Mouse (Mus musculus): ENCODE measurements around the gene Fmnl2. TPM values are rescaled to one million over a fixed set of nuclear protein-coding genes. Genes with fewer than 3 reads are reported as not detected.
A peak's percentile ranks its signal among the peaks of the same experiment; 100 is the strongest.

Fmnl2 gene
- 1.8 and 2.1 TPM in 2 replicates for polyA plus RNA-seq (2015; fragmentation: Nextera tagmentation; extraction: Ambion mirVana)

- Histone ChIP-seq H3K4me2 (ENCODE audit: low read depth, low read length) (peak within 1 kb of the TSS; percentile 96), H3K27ac (ENCODE audit: low read length) (peak within 1 kb of the TSS; percentile 72), H3K36me3 (ENCODE audit: control insufficient read depth, insufficient read depth, low read length) (no peaks in the 10 kb centered on the region), H3K4me1 (ENCODE audit: control insufficient read depth, insufficient read depth, low read length) (peaks cover 5% of the 10 kb centered on the region; the same call in 1 of the 2 replicates), H3K27me3 (replicated peaks; ENCODE audit: control insufficient read depth, insufficient read depth, low read length) (no peaks in the 10 kb centered on the region), H3K4me3 (ENCODE audit: low read length) (peak within 1 kb of the TSS; percentile 93), H3K9me3 (ENCODE audit: control insufficient read depth, low read length) (no peaks in the 10 kb centered on the region), H3K9ac (ENCODE audit: low read depth, low read length) (peak within 1 kb of the TSS; percentile 83)
- under 1% methylated on average over 112 of the region's 114 CpGs for WGBS
- peak; percentile 94 for ATAC-seq
Observed at GRCm38 (mm10) chr2:52857611-52858528, at the start of gene Fmnl2. Gene Fmnl2 (plus strand): TSS chr2:52857860.

DNA sequence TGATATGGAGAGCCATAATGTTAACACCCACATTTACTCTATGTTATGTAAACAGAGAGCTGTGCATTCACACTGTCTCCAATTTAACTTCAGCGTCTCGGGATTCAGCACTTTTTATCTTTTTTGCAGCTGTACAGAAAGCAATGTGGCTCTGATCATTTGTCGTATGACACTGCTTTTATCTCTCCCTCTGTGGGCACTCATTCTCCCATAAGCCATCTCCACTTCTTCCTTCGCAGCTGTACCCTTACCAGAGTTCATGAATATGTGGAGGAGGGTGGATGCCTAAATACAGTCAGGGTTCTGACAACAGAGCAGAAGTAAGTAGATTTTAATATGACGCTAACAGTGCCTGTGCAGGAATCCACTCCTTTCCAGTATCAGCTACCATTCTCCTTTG is 47.7 kb upstream of the Fmnl2 start:
- Histone ChIP-seq H3K9me3 (ENCODE audit: control insufficient read depth, low read length) (no peaks in the 10 kb centered on the region), H3K36me3 (ENCODE audit: control insufficient read depth, insufficient read depth, low read length) (no peaks in the 10 kb centered on the region), H3K4me1 (ENCODE audit: control insufficient read depth, insufficient read depth, low read length) (no peaks in the 10 kb centered on the region), H3K4me3 (ENCODE audit: low read length) (no peak overlapping the region), H3K27me3 (replicated peaks; ENCODE audit: control insufficient read depth, insufficient read depth, low read length) (no peaks in the 10 kb centered on the region), H3K9ac (ENCODE audit: low read depth, low read length) (no peak overlapping the region), H3K27ac (ENCODE audit: low read length) (no peak overlapping the region), H3K4me2 (ENCODE audit: low read depth, low read length) (no peak overlapping the region)
- ATAC-seq = no peak
- 61% methylated on average over 5 of the region's 5 CpGs for WGBS

- H3K4me3 ChIP-seq (ENCODE audit: low read length) = no peak overlapping the region
- no peaks in the 10 kb centered on the region for H3K4me1 ChIP-seq (ENCODE audit: control insufficient read depth, insufficient read depth, low read length)
- no peaks in the 10 kb centered on the region for H3K36me3 ChIP-seq (ENCODE audit: control insufficient read depth, insufficient read depth, low read length)
- ATAC-seq = peak; percentile 58; the same call in 1 of the 2 replicates
- 35% methylated on average over 5 of the region's 5 CpGs for WGBS
- no peaks in the 10 kb centered on the region for H3K27me3 ChIP-seq (replicated peaks; ENCODE audit: control insufficient read depth, insufficient read depth, low read length)
- H3K9me3 ChIP-seq (ENCODE audit: control insufficient read depth, low read length) = no peaks in the 10 kb centered on the region
- no peak overlapping the region for H3K27ac ChIP-seq (ENCODE audit: low read length)
- no peak overlapping the region for H3K4me2 ChIP-seq (ENCODE audit: low read depth, low read length)
- no peak overlapping the region for H3K9ac ChIP-seq (ENCODE audit: low read depth, low read length)
Observed at GRCm38 (mm10) chr2:52811691-52812090, 46.0 kb upstream of the Fmnl2 start.

GRCm38 (mm10) chr2:52817341-52817740 is 40.3 kb upstream of the Fmnl2 start:
- WGBS = 92% methylated on average over 1 of the region's 1 CpGs
- H3K9ac ChIP-seq (ENCODE audit: low read depth, low read length) = no peak overlapping the region
- no peaks in the 10 kb centered on the region for H3K36me3 ChIP-seq (ENCODE audit: control insufficient read depth, insufficient read depth, low read length)

DNA sequence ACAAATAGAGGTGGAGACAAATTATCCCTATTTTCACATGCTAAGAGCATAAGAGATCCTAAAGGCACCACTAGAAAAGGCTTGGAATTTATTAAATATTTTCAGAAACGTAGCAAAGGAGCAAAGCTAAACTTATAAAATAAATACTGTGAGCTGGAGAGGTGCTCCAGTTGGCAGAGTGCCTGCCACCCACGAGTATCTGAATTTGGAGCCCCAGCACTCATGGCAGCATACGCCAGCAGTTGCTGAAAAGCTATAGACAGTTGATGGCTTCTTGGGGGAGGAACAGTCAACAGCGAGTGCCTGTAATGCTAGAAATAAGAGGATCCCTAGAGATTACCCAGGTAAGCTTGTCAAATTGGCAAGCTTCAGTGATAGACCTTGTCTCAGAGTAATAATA is 38.7 kb upstream of the Fmnl2 start:
- no peaks in the 10 kb centered on the region for H3K4me1 ChIP-seq (ENCODE audit: control insufficient read depth, insufficient read depth, low read length)
- H3K4me2 ChIP-seq (ENCODE audit: low read depth, low read length) = no peak overlapping the region
- H3K27ac ChIP-seq (ENCODE audit: low read length) = no peak overlapping the region
- no peaks in the 10 kb centered on the region for H3K27me3 ChIP-seq (replicated peaks; ENCODE audit: control insufficient read depth, insufficient read depth, low read length)
- ATAC-seq = no peak
- no peak overlapping the region for H3K4me3 ChIP-seq (ENCODE audit: low read length)
- H3K9me3 ChIP-seq (ENCODE audit: control insufficient read depth, low read length) = no peaks in the 10 kb centered on the region
- H3K9ac ChIP-seq (ENCODE audit: low read depth, low read length) = no peak overlapping the region
- 68% methylated on average over 4 of the region's 4 CpGs for WGBS
- no peaks in the 10 kb centered on the region for H3K36me3 ChIP-seq (ENCODE audit: control insufficient read depth, insufficient read depth, low read length)

More at GRCm38 (mm10) chr2:52817341-52817740, 40.3 kb upstream of the Fmnl2 start:
- H3K4me3 ChIP-seq (ENCODE audit: low read length) = no peak overlapping the region
- H3K4me2 ChIP-seq (ENCODE audit: low read depth, low read length) = no peak overlapping the region
- H3K4me1 ChIP-seq (ENCODE audit: control insufficient read depth, insufficient read depth, low read length) = no peaks in the 10 kb centered on the region
- ATAC-seq = no peak
- no peaks in the 10 kb centered on the region for H3K27me3 ChIP-seq (replicated peaks; ENCODE audit: control insufficient read depth, insufficient read depth, low read length)
- H3K9me3 ChIP-seq (ENCODE audit: control insufficient read depth, low read length) = no peaks in the 10 kb centered on the region
- no peak overlapping the region for H3K27ac ChIP-seq (ENCODE audit: low read length)

- no peak overlapping the region for H3K4me3 ChIP-seq (ENCODE audit: low read length)
- no peak overlapping the region for H3K9ac ChIP-seq (ENCODE audit: low read depth, low read length)
- H3K4me2 ChIP-seq (ENCODE audit: low read depth, low read length) = no peak overlapping the region
- H3K27ac ChIP-seq (ENCODE audit: low read length) = no peak overlapping the region
- whole genome bisulfite sequencing = 74% methylated on average over 2 of the region's 2 CpGs
- no peaks in the 10 kb centered on the region for H3K9me3 ChIP-seq (ENCODE audit: control insufficient read depth, low read length)
- no peaks in the 10 kb centered on the region for H3K36me3 ChIP-seq (ENCODE audit: control insufficient read depth, insufficient read depth, low read length)
- no peaks in the 10 kb centered on the region for H3K27me3 ChIP-seq (replicated peaks; ENCODE audit: control insufficient read depth, insufficient read depth, low read length)
- no peak for ATAC-seq
- no peaks in the 10 kb centered on the region for H3K4me1 ChIP-seq (ENCODE audit: control insufficient read depth, insufficient read depth, low read length)
Observed at GRCm38 (mm10) chr2:52822214-52822613, 35.4 kb upstream of the Fmnl2 start.

DNA sequence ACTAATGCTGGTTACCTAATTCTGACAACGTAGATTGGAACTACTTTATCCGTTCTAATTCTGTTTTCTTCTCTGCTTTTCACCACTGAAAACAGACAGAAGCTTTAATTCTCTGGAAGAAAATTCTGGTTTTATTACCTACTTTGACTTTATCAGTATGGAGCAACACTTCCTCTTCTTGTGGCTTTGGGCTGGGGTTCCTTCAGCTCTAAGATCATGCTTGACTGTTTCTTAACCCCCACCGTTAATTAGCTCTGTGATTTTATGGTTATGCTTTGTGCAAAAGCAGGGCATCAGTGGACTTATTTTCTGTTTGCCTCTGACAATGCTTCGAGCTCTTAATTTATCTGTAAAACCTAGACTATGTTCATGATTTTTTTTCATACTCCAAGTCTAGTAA is 29.6 kb upstream of the Fmnl2 start:
- no peak overlapping the region for H3K4me2 ChIP-seq (ENCODE audit: low read depth, low read length)
- WGBS = 75% methylated on average over 4 of the region's 4 CpGs
- no peak for ATAC-seq

GRCm38 (mm10) chr2:52830513-52830912 is 27.1 kb upstream of the Fmnl2 start:
- Histone ChIP-seq H3K27me3 (replicated peaks; ENCODE audit: control insufficient read depth, insufficient read depth, low read length) (no peaks in the 10 kb centered on the region), H3K4me1 (ENCODE audit: control insufficient read depth, insufficient read depth, low read length) (no peaks in the 10 kb centered on the region), H3K36me3 (ENCODE audit: control insufficient read depth, insufficient read depth, low read length) (no peaks in the 10 kb centered on the region), H3K9ac (ENCODE audit: low read depth, low read length) (no peak overlapping the region), H3K4me2 (ENCODE audit: low read depth, low read length) (no peak overlapping the region), H3K4me3 (ENCODE audit: low read length) (no peak overlapping the region), H3K27ac (ENCODE audit: low read length) (no peak overlapping the region), H3K9me3 (ENCODE audit: control insufficient read depth, low read length) (no peaks in the 10 kb centered on the region)
- no peak for ATAC-seq
- WGBS = 82% methylated on average over 4 of the region's 4 CpGs

More for the DNA sequence above, 29.6 kb upstream of the Fmnl2 start:
- no peak overlapping the region for H3K4me3 ChIP-seq (ENCODE audit: low read length)
- H3K4me1 ChIP-seq (ENCODE audit: control insufficient read depth, insufficient read depth, low read length) = no peaks in the 10 kb centered on the region
- no peaks in the 10 kb centered on the region for H3K36me3 ChIP-seq (ENCODE audit: control insufficient read depth, insufficient read depth, low read length)
- H3K27me3 ChIP-seq (replicated peaks; ENCODE audit: control insufficient read depth, insufficient read depth, low read length) = no peaks in the 10 kb centered on the region
- H3K9me3 ChIP-seq (ENCODE audit: control insufficient read depth, low read length) = no peaks in the 10 kb centered on the region
- no peak overlapping the region for H3K27ac ChIP-seq (ENCODE audit: low read length)
- H3K9ac ChIP-seq (ENCODE audit: low read depth, low read length) = no peak overlapping the region

DNA sequence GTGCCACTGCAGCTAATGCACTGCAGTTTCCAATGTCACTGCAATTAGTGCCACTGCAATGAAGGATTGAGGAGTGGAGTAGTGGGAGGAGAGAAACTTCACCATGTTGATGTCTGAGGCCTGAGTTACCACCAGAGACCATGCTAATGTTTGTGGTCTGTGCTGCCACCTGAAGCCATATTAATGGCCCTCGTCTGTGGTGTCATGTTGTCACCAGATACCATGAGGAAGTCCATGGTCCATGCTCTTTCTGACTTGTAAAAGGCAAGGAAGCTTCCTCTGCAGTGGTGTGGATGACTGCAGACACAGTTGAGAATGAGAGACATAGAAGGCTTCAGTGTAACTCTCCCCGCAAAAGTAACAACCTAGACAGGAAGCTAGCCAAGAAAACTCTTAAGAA is 26.1 kb upstream of the Fmnl2 start:
- H3K4me1 ChIP-seq (ENCODE audit: control insufficient read depth, insufficient read depth, low read length) = no peaks in the 10 kb centered on the region
- H3K36me3 ChIP-seq (ENCODE audit: control insufficient read depth, insufficient read depth, low read length) = no peaks in the 10 kb centered on the region
- no peak overlapping the region for H3K4me2 ChIP-seq (ENCODE audit: low read depth, low read length)
- no peak for ATAC-seq
- H3K27me3 ChIP-seq (replicated peaks; ENCODE audit: control insufficient read depth, insufficient read depth, low read length) = no peaks in the 10 kb centered on the region
- no peak overlapping the region for H3K27ac ChIP-seq (ENCODE audit: low read length)
- no peaks in the 10 kb centered on the region for H3K9me3 ChIP-seq (ENCODE audit: control insufficient read depth, low read length)
- WGBS = 74% methylated on average over 2 of the region's 2 CpGs
- no peak overlapping the region for H3K4me3 ChIP-seq (ENCODE audit: low read length)
- no peak overlapping the region for H3K9ac ChIP-seq (ENCODE audit: low read depth, low read length)
